Mouse (Mus musculus): ENCODE data around the gene Sigirr.
A peak's percentile ranks its signal among the peaks of the same experiment; 100 is the strongest.

Gene Sigirr

DNA sequence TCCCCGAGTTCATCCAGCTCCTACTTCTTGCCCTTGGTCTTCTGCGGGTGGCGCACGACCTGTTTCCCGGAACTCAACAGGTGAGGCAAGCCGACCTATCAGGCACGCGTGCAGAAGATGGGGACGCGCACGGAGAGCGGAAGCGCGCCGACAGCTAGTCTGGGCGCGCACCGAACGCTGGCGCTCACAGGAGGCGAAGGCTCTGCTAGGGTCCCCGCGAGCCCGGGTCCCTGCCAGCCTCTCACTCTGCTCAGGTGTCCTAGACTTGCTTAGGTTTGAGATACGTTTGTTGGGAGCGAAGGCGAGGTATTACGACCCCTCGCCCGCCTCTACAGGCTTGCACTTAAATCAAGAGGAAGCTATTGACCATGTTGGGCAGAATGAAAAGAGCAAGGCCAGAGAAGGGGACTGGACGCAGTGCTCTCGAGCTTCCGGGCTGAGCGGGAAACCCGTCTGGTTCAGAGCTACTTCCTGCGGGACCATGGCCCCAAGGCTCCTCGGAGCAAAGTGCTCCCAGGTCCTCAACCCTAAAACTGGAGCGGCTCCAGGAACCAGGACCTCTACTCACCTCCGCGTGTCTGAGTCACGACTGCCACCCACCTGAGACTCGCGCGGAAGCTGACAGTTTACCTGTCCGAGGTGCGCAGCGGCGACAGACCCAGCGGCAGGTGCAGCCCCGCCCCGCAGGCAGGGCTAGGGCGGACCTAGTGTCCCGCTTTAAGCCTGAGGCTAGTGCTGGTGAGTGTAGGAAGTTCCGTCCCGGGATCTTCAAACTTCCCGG lies at the start of gene Sigirr:
Gene Sigirr, minus strand, starts transcription at position 662 of the 781 bp plus-strand sequence.
- DNase-seq (ENCODE audit: low spot score): no peak

DNA sequence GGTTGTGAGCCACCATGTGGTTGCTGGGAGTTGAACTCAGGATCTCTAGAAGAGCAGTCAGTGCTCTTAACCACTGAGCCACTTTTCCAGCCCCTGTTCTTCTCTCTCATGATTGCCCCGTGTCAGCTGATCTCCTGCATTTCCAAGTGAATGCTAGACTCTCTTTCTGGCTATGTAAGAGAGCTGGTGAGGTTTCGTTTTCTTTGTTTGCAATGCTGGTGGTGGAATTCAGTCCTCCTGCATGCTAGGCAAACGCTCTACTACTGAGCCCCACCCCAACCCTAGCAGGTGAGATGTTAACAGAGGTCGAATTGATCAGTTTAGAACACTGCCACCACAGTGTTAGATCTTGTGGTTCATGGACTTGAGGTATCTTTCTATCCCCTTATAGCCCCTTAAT lies 48.3 kb upstream of the Sigirr start:
- DNase-seq (ENCODE audit: low spot score): no peak

DNA sequence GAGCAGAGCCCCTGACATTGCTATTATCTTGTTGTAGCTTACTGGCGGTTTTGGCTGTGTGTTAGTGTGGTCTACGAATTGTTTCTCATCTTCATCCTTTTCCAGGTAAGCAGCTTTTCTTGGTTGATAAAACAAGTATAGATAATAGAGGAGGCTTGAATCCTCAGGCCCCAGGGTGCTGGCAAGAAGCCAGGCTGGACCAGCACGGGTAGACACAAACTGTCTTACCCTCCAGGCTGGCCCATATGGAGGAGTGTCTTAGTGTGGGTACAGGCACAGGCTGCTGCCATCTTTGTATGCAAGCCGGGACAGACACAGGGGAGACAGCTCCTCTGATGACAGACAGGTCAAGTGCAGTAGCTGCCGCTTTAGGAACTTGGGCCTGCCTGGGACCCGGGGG lies 46.7 kb upstream of the Sigirr start:
- DNase-seq (ENCODE audit: low spot score): no peak

DNA sequence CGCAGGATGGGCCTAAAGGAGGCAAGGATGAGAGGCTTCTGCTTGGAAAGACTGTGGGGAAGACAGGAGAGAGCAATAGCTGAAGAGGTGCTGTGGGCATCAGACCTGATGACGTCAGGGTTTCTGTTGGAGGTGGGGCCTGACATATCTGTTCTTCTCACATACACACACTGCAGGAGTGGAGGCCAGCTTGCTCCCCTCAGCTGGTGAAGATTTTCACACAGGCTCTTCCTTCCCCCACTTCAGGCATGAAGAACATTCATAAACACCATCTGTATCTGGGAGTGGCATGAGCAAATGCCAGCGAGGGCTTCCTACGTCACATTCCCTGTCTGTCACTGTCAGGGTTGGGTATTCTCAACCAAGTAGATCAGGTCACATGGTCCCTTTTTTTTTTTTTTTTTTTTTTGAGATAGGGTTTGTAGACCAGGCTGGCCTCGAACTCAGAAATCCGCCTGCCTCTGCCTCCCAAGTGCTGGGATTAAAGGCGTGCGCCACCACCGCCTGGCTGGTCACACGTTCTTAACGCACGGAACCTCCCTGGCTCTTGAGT lies 45.7 kb upstream of the Sigirr start:
- DNase-seq (ENCODE audit: low spot score): no peak

DNA sequence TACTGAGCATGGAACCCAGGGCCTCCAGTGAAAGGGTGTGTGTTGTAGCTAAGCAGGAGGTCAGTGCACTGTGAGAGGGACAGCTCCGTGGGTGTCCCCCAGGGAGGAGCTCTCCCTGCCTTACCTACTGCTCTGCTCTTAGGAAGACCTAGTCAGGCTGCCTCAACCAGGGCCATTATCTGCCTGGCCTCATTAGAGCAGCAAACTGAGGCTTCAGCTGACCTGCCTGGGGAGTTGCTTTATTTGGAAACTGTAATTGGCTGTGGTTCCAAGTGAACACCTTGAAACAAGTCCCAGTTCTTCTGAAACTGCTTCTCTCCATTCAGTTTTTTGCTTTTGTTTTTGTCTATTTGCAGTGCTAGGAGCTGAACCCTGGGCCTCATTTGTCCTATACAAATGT lies 45.0 kb upstream of the Sigirr start:
- DNase-seq (ENCODE audit: low spot score): no peak

DNA sequence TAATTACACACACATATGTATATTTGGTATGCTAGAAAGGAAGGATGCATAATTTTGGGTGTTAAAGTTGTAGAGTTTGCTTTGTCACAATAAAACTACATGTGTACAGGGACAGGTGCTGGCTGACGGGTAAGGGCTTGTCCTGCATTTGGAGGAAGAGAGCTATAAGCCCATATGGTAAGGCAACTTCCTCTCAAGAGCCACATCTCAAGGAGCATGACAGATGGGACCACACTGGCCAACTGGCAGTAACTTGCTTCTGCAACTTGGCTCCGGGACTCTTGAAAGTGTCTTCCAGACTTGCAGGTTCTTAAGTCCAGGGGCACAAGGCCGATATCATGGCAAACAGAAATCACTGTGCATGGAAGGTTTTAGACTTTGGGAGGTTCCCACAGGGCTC lies 44.3 kb upstream of the Sigirr start:
- DNase-seq (ENCODE audit: low spot score): no peak

DNA sequence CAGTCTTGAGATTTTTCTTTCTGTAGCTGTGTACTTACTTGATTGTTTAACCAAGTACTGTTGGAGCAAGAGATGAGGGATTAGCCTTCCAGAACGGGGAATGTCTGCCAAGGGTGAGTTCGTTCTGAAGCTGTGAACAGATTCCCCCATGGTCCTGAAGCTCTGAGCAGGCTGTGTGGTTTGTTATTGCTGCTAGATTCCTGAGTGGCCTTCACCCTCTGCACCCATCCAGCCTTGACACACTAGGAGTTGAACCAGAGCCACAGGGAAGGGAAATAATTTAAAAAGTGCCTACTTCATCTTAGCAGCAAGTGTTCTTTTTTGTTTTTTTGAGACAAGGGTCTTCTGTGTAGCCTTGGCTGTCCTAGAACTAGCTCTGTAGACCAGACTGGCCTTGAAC lies 43.5 kb upstream of the Sigirr start:
- DNase-seq (ENCODE audit: low spot score): no peak

DNA sequence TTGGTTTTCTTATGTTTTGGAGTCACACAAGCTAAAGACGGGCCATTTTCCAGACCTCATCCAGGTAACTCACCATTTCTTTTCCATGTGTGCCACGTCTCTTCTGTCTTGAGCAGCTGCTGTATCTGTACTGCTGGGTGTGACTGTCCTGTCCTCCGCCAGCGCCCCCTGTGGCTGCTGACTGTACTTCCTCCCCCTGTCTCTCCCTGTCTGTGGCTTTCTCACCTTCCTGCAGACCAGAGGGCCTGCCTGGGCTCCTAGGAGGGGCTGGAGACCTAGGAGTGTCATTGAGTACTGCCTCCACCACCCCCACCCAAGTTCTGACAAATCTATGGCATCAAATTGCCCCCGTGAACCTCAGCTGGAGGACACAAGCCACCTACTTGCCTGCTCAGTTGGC lies 42.7 kb upstream of the Sigirr start:
- DNase-seq (ENCODE audit: low spot score): no peak

DNA sequence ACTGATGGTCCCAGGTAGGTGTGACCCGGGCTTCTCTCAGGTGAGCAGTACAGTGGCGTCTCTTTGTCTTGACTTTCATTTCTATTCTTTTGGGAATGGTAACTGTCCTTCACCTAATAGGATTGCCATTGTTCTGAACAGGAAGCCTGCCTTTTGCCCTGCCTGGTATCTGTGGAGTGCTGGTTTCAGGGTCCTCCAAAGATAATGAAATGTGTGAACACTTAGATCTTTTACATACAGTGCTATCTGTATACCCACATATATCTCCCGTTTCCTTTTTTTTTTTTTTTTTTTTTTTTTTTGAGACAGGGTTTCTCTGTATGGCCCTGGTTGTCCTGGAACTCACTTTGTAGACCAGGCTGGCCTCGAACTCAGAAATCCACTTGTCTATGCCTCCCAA lies 41.0 kb upstream of the Sigirr start:
- DNase-seq (ENCODE audit: low spot score): no peak

DNA sequence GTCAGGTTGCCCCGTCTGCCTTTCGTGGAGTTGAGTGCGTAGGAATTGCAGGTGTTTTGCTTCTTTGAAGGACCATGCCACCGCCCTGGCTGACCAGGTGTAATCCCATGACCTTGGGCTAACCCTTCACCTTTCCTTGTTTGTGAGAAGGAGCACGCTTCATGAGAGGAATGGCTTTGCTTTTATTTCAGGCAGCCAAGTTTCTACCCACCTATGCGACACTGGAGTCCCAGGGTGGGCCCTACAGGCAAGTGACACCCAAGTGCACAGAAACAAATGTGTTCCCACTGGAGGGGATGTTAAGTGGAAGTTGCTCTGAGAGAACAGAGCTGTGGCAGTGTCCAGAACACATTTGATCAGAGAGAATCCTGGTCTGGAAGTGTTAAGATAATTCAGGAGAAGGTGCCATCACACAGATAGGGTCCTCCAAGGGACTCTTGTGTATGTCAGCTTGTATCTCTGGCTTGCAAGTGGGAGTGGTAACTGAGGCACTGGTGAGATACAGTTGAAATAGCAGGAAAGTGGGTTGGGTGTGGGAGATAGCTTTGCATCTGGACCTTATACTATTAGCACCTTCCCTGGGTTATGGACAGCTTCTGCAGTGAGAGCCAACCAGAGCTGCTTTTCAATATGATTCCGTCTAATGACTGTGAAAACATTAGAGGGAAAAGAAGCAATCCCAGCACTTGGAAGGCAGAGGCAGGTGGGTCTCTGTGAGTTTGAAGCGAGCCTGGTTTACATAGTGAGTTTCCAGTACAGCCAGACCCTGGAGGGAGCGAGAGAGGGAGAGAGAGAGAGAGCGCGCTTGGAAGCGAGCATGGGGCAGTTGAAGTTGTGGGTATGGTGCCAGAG lies 31.8 kb upstream of the Sigirr start:
- DNase-seq (ENCODE audit: low spot score): no peak

DNA sequence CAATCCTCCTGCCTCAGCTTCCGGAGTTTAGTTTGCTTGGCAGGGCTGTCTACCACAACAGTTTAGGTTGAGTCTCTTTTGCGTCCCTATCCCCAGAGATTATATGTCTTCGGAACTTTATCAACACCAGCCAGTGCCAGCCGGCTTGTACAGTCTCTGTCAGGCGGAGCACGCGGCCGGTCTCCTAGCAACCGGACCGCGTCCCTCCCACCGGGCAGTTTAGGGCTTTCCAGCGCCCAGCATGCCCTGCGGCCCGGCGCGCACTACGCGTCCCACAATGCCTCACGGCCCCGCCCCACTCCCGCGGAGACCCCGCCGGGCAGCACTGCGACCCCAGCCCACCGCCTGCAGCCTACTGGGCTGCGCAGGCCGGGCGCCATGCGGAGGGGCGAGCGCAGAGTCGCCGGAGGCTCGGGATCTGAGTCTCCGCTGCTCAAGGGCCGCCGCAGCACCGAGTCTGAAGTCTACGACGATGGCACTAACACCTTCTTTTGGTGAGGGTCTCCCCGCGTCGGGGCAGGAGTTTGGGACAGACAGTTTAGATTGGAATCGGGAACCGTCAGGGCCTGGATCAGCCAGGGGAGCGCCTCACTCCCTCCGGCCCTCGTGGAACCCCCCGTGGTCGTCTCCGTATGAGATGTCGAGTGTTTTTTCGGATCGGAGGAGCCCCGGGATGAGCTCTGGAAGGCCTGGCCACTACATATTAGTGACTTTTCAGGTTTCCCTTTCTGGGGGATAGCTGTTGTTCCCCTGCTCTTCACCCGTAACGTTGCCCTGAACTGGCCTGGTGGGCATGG lies 30.9 kb upstream of the Sigirr start:
- DNase-seq (ENCODE audit: low spot score): peak; percentile 55

DNA sequence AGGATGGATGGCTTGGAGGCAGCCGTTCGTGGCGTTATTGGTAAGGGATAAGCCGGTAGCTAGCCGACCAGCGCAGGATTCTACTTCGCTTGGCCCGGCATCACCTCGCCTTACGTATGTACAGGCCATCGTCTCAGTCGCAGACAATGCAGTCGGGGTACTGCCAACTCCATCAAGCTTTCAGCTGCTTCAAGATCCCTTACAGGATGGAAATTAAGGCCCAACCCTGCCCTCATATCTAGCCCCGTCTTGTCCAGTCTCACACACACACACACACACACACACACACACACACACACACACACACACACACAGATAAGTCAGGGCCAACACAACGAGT lies 23.1 kb upstream of the Sigirr start:
- no peak for DNase-seq (ENCODE audit: low spot score)

DNA sequence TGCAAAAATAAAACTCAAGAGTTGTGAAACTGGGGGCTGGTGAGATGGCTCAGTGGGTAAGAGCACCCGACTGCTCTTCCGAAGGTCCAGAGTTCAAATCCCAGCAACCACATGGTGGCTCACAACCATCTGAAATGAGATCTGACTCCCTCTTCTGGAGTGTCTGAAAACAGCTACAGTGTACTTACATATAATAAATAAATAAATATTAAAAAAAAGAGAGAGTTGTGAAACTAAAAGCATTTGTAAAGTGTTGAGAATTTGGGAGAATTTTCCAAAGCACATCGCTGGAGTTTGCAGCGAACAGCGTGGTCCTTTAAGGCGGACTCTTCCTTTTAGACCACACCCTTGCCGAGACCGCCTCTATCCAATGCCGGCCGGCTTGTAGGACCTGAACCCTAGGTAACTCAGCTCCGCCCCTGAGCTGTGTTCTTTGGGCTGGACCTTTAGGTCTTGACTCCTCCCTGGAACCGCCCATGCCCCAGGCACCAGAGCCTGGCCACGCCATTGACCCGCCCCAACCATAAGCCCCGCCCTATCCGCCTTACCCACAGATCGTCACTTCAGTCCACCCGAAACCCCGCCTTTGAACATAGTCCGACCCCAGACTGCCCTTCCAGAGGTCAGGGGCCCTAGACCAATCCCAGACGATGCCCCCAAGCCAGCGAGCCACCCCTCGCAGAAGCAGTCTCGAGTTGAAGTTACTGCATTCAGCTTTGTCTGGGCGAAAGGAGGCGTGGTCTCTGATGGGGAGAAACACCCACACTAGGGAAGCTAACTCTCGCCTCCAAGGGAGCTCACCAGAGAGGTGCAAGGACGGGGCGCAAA lies 22.5 kb upstream of the Sigirr start:
- DNase-seq (ENCODE audit: low spot score): peak; percentile 61

DNA sequence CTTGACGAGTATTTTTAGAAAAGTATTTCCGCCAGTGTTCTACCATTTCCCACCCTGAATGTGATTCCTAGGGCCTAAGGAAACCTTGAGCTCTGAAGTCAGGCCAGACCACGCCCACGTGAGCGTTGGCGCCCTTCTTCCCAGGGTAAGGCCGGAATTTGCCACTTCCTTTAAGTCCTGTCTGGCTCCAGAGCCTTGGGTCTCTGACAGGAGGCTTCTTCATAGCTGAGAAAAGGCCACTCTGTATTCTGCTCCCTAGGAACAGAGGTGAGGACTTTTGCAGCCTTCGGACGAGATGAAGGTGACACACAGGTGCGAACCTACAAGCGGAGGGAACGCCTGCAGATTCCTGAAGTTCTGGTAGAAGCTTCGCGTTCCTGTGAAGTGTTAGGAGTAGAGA lies 21.9 kb upstream of the Sigirr start, which contains the start of gene Ptdss2:
Gene Ptdss2, plus strand, starts transcription at position 138 of the 400 bp plus-strand sequence.
- DNase-seq (ENCODE audit: low spot score): no peak

DNA sequence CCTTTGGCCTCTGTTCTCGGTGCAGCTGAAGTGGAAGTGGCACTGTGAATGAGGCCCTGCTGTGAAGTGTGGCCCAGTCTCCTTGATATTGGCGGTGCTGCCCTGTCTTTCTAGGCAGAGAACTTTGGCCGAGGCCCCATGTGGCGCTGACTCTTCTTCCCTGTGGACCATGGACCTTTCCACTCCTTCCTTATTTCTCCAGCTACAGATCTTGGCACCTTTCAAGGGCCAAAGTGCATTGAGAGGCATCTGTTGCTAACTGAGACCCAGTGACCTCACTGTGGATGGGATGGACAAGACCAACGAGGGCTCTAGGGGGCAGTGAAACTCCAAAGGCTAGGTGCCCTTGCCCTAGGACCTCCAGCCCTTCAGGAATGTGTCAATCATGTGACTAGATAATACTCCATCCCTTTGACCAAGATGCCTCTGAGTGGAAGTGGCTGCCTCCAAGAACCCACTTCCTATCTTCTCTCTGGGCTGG lies 20.7 kb upstream of the Sigirr start:
- DNase-seq (ENCODE audit: low spot score): no peak

DNA sequence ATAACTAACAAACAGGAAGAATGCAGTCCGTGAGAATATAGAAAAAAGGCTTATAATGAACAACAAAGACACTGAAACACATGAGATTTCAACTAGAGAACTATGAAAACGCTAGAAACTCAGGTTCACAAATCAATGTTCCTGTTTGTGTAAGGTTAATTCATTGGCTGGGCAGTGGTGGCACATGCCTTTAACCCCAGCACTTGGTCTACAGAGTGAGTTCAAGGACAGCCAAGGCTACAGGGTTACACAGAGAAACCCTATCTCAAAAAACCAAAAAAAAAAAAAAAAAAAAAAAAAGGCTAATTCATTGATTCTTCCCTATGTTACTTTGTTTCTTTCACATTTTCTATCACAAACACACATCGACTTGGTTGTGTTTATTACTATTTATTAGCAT lies 20.2 kb upstream of the Sigirr start:
- DNase-seq (ENCODE audit: low spot score): no peak

DNA sequence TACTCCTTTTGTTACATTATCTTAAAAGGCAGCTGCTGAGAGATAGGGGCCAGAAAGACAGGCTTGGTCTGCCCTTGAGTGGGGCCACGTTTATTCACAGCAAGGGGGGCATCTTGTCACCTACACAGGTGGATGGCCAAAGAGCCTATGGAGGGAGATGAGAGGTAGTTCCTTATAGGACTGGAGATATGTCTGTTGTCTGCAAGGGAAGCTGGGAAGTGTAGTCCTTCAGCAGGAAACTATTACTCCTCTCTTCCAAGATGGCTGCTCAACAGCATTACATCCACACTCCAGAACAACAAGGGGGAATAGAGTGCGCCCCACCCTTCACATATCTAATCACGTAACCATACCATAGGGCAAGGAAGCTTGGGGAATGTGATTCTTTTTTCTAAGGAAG lies 19.1 kb upstream of the Sigirr start:
- no peak for DNase-seq (ENCODE audit: low spot score)

DNA sequence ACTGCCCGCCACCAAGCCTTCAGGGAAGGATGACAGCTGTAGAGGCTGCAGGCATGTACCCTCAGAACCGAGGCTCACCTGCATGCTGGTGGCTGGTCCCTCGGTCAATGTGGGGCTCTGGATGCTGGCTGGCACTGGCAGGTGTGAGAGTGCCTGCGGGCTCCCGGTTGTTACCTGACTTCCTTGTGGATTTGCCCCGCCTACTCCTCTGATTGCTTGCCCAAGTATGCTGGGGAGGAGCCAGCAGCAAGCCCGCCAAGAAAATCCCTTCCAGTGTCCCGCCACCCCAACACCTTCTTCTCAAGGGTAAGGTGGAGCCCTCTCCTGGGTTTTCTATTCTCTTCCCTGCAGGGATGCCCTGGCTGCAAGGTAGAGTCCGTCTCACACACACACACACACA lies 17.3 kb upstream of the Sigirr start, which contains the start of gene Ano9:
Gene Ano9, minus strand, starts transcription at position 171 of the 400 bp plus-strand sequence.
- no peak for DNase-seq (ENCODE audit: low spot score)

DNA sequence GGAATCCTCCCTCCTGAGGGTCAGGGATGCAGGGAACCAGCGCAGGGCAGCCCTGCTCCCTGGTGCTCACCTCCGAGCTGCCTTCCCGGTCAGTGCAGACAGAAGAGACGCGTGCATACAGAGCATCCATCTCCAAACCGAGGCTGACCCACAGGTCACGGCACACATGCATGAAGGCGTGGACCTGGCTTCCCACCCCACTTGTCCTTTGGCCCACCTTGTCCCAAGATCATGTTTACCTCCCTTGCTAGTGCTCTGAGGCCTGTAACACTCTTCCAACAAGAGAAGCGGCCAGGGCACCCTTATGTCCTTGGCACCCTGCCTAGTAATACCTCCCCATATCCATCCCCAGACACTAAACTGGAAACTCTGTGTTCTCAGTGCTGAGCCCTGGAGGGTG lies 15.5 kb upstream of the Sigirr start:
- no peak for DNase-seq (ENCODE audit: low spot score)

DNA sequence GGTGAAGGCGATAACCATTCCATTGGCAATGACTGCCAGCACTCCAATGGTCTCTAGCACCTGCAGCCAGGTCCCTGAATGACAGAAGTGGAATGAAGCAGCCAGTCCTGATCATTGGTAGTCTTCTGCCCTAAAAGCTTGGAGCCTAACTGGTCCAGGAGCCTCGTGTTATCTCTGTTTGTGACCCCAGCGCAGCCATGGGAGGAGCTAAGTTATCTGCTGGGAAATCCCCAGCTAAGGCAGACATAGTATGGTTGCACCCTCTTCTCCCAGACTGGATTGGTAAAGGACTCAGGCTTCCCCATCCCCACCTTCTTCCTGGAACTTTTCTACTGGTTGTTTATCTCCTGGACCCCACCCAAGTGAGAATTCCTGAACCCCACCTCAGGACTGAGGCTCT lies 2.8 kb upstream of the Sigirr start:
- DNase-seq (ENCODE audit: low spot score): no peak

DNA sequence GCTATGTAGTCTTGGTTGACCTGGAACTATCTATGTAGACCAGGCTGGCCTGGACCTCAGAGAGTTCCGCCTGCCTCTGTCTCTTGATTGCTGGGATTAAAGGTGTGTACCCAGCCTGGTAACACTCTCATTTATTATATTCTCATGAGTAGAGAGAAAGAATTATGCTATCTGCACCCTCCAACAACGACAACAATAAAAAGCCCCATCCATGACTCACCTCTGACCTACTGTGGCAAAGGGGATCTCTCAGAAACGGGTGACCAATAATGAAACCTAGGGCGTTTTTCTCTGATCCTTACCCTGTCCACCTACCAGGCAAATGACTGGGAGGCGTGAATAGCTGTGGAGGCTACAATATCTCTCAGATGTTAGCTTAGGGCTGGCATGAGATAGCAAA lies 3.2 kb downstream of the Sigirr start:
- DNase-seq (ENCODE audit: low spot score): no peak
